Mouse (Mus musculus) adrenal gland, postnatal 10 days (tissue): ENCODE data around the gene Zfp618. TPM values are rescaled to one million over a fixed set of nuclear protein-coding genes. Genes with fewer than 3 reads are reported as not detected.

Experiments used
- DNase-seq: peaks from one replicate; pipeline ENCODE4 v3.0.0; 2021; ENCODE audit warnings: mixed read lengths
- long read RNA-seq, 2 experiments: library from polyadenylated mRNA; stranded (forward); transcript quantifications; one replicate each; pipeline ENCODE4 v2.0.0; 2021
- total RNA-seq, 2 experiments: library from RNA; stranded (reverse); gene quantifications; 2 replicates each; pipeline ENCODE4 v1.2.3; 2021

Gene Zfp618
- 10 to 100 TPM in 1 of 2 experiments, 1 to 10 TPM in 1; 9.1 to 11.0 TPM for total RNA-seq
- long read RNA-seq, experiment 1, partial matches to known transcripts, result 2 of 12 reads
- long read RNA-seq, experiment 1, other reads (novel, unspliced or antisense), result 10 of 12 reads
- long read RNA-seq, experiment 2, partial matches to known transcripts, result 0 of 1 reads
- long read RNA-seq, experiment 2, other reads (novel, unspliced or antisense), result 1 of 1 reads

DNA sequence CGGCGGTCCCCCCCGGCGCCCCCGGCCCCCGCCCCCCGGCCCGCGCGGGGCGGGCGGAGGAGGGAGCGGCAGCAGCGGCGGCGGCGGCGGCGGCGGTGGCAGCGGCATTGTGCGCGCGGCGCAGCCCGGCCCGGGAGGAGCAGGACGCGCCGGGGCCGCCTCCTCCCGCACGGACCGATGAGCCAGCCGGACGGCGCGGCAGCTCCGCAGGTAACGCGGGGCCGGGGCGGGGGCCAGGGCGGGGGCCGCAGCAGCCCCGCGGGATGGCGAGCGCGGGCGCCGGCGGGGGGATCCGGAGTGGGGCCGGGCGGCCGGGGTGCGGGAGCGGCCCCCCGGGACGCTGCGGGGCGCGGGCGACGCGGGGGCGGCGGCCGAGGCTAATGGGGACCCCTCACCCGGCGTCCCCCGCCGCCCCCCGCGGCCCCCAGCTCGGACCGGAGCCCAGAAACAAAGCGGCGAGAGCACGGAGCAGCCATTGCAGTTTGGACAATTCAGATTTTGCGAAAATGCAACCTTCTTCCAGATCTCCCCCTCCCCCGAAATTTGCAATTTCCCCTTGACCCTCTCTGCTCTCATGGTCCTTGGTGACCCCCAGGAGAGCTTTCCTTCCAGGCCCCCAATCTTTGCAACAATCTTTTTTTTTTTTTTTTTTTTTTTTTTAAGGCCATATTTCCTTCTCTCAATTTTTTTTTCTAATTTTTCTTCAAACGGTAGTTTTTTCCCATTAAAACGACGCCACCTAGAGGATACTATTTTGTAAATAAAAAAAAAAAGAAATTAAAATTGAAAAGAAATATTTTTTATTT, at the start of gene Zfp618:
TSS of gene Zfp618 (plus strand) at position 77 of the 806 bp plus-strand sequence.
- peak; percentile 53 for DNase-seq

GRCm38 (mm10) chr4:62917056-62917455, 48.3 kb upstream of the Zfp618 start:
- DNase-seq, result no peak

GRCm38 (mm10) chr4:62933798-62934197, 31.6 kb upstream of the Zfp618 start:
- no peak for DNase-seq

DNA sequence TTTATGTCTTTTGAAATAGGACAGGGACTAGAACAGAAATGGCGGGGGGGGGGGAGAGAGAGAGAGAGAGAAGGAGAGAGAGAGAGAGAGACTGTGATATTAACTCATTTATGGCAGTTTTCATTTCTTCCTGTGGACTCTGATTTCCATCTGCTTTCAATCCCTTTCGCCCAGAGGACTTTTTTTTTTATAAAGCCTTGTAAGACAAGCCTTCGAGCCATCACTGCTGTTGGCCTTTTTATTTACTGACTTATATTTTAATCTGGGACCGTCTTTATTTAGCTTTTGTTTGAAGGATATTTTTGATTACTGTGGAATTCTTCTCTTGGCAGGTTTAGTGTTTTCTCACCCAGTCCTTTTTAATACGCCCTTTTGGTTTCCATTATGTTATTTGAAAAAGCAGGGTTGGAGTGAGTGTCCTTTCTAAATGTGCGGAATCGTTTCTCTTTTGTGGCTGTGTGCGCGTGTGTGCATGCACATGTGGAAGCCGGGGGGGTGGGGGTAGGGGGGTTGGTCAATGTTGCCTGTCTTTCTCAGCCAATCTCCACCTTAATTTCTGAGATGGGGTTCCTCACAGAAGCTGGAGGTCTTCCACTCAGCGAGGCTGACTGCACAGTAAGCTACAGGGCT, 29.7 kb upstream of the Zfp618 start:
- DNase-seq, result no peak

GRCm38 (mm10) chr4:62941961-62942892, 23.1 kb upstream of the Zfp618 start:
- no peak for DNase-seq

DNA sequence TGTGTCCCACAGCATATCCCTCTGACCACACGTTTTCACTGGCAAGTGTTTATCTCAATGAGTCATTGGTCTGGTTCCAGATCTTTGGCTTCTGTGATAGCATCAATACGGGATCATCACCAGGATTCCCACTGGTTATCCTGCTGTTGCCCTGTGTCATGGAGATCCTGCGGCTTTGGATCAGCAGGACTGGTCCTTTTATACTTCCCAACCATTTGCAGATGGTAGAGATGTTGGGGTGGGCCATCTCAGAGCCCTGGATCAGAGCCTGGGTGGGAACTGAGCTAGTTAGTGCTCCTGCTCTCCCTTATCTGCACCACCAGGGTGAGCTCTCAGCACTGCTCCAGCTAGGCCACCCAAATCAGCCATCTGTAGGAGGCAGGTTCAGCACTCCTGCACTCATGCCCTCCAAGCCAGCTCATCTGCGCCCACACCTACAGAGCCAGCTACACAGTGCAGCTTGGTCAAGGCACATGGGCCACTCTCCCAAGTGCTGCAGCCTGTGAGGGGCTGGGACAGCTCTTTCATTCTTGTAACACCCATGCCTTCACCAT, 21.0 kb upstream of the Zfp618 start:
- peak; percentile 16 for DNase-seq

- peak; percentile 22 for DNase-seq
Observed at GRCm38 (mm10) chr4:62963806-62964205, 1.6 kb upstream of the Zfp618 start.

DNA sequence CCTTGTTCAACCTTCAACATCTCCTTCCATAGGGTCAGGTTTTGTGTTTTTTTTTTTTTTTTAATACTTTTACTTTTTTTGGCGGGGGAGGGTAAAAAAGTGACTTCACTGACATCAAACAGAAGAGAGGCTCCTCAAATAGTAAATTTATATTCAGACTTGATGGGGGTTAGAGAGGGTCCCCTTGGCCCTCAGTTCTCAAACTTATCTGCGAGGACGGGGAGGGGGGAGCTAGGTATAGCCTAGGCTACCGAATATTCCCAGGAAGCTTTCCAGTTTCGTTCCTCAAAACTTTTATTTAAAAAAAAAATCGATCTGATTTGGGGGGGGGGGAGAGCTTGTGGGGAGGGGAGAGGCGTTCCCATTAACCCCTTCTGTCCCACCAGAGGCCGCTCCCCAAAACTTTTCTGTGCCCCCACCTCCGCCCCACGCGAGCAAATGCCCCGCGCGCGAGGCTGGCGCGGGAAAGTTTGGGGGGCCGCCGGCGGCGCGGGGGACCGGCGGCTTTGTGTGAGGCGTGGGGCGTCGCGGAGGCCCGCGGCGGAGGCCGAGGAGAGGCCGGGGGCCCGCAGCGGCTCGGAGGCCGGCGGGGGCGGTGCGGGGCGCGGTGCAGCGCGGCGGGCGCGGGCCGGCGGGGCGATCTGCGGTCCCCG, 403 bp upstream of the Zfp618 start:
- no peak for DNase-seq

GRCm38 (mm10) chr4:62969526-62969925, 4.2 kb downstream of the Zfp618 start:
- no peak for DNase-seq

- no peak for DNase-seq
Observed at GRCm38 (mm10) chr4:62971991-62972390, 6.6 kb downstream of the Zfp618 start.

DNA sequence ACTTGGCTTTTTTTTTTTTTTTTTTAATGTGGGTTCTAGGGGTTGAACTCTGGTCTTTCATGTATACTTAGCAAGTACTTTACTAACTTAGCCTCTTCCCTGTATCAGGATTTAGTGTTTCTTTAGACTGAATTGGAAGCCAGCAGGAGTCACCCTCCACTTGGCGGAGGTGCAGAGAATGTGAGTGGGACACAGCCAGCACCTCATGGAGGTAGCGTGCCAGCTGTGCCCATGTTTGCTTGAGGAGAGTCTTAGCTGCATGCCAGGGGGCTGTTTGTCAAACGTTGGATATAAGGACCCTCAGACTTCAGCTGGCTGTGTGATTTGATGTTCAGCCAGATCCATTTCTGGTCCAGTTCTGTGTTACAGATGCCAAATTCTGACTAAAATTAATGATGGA, 7.7 kb downstream of the Zfp618 start:
- DNase-seq, result no peak

DNA sequence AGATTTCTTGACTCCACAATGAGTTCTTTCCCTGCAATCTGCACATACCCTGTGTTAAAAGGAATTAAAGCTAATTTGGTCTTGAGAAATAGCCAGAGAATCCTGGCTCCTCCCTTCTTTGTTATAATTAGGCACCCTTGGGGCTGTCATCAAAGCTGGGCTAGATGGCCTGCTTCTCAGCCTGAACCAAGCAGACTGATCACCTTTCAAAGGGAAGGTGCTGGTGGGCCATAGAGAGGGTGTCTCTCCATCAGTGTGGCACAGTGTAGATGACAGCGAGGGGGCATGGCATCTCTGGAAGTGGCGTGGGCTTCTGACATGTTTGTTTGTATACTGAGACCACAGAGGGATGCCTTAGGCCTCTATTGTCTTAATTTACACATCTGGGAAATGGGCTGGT, 9.5 kb downstream of the Zfp618 start:
- no peak for DNase-seq

DNA sequence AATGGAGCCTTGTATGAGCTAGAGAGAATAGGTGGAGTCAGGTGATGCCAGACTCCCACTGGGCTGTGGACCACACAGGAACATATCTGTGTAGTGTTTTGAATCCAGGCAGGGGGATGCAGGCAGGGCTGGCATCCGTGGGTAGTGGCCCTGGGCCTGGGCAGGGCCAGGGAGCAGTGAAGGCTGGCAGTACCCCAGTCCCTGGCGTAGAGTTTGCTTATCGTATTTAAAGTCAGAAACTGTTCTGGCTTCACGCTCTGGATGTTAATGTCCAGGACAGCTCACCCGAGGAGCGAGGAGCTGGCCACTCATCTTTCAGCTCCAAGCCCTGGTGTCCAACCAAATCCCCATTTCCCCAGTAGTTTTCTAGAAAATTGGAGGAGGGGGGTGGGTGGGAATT, 10.2 kb downstream of the Zfp618 start:
- DNase-seq, result no peak

DNA sequence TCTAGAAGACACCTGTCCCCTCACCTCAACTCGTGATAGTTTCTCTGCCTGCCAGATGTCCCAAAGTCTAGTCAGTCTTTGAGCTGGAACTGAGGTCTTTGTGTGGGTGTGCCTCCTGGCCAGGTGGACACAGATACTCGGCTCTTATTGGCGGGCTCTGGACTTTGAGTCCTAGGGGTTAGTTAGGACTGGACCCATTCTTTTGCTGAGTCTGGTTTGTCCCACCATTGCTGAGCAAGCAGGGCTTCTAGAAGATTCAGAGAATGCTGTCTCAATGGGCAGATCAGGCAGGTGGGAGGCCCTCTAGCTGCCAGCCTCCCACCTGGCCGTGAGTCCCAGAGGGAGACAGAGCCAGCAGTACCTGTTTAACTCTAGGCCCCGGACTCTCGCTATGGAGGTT, 12.1 kb downstream of the Zfp618 start:
- no peak for DNase-seq

DNA sequence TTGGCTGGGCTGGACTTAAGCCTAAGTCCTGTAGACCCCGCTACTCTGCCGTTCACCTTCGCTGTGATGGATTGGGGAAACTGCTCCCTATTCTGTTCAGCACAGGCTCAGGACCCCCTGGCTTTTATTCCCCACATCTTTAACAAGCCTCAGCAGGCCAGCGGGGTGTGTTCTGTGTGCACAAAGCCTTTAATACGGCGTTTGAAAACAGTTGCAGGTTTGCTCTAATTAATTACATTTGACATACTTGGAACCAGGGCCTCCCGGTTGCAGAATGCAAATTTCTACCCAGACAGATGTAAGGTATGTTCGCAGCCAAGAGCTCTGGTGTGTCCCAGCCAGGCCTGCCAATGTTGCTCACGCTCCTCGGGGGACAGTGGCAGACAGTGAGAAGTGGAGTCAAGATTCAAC, 13.1 kb downstream of the Zfp618 start:
- peak; percentile 38 for DNase-seq

DNA sequence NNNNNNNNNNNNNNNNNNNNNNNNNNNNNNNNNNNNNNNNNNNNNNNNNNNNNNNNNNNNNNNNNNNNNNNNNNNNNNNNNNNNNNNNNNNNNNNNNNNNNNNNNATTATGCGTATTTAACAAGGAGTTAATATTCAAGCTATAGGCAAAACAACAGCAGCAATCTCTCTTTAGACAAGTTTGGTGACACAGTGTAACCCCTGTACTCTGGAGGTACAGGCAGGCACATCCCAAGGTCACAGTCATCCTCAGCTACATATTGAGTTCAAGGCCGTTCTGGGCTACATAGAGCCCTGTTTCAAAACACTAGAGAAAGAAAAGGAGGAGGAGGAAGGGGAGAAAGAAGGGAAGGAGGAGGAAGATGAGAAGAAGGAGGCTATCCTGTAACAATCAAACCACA, 16.2 kb downstream of the Zfp618 start:
- DNase-seq, result no peak

DNA sequence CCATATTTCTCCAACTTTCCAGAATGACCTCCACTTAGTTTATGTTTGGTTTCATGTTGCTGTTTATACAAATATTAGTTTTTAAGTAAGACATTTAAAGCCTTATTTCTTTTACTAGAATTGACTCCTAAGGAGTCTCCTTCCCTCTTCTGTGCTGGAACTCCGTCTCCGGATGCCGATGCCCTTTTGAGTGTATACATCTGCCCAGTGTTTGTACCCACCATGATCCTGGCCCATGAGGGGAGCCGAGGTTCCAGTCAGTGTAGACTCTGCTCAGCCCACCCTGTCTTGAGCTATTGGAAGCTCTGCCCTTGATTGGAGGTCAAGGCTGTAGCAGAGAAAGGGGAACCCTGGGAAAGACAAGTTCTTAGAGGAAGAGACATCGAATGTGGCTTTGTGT, 18.2 kb downstream of the Zfp618 start:
- DNase-seq, result no peak

DNA sequence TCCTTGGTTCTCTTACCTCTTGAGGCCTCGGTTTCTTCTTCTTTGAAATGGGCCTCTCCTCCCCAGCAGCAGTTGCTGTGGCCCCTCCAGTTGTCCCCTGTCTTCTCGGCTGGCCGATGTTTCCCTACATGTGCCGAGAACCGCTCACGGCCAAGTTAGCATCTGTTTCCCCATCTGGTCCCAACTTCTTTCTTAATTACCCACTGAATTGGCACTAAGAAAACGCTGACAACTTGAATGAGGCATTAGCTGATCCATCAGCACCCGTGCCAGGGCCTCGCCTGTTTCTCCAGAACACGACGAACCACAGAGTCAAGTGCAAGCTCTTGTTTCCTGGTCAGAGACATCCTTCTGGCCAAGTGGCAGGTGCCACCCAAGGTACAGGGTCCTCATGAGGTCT, 26.0 kb downstream of the Zfp618 start:
- no peak for DNase-seq

GRCm38 (mm10) chr4:62993190-62993589, 27.8 kb downstream of the Zfp618 start:
- DNase-seq, result no peak

- DNase-seq, result no peak
Observed at GRCm38 (mm10) chr4:62997606-62998005, 32.2 kb downstream of the Zfp618 start.

DNA sequence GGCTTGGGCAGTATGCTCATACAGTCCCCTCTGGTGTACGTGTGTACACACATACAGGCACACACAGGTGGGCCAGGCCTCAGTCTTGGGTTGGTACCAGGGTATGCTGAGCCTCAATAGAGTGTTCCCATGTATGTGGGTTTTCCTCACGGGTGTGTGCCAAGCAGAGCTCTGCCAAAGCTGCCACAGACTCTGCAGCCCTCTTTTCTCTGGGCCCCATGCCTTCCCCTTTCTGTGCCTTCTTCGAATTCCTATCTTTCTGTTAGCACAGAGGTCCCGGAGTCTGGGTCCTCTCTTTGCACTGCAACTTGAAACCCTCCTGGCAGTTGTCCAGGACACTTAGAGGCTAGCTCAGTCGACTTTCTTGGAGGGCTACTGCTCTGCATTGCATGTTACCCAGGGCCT, 33.1 kb downstream of the Zfp618 start:
- peak; percentile 74 for DNase-seq
